Mouse (Mus musculus) olfactory bulb, adult 2 months (tissue): ENCODE data around the gene Pkd1.

ENCODE experiments used
- CTCF ChIP-seq: fragments of 200-500 bp; IDR thresholded peaks from 2 replicates; pipeline ENCODE4 v1.5.1; 2012; ENCODE audit warnings: low read depth, mild to moderate bottlenecking, low read length, moderate library complexity; ENCODE audit not compliant: insufficient read depth
- POLR2A ChIP-seq: fragments of 200-500 bp; IDR thresholded peaks from 2 replicates; pipeline ENCODE4 v1.6.1; 2012; ENCODE audit warnings: mild to moderate bottlenecking, low read depth, low read length, moderate library complexity; ENCODE audit not compliant: insufficient read depth

DNA sequence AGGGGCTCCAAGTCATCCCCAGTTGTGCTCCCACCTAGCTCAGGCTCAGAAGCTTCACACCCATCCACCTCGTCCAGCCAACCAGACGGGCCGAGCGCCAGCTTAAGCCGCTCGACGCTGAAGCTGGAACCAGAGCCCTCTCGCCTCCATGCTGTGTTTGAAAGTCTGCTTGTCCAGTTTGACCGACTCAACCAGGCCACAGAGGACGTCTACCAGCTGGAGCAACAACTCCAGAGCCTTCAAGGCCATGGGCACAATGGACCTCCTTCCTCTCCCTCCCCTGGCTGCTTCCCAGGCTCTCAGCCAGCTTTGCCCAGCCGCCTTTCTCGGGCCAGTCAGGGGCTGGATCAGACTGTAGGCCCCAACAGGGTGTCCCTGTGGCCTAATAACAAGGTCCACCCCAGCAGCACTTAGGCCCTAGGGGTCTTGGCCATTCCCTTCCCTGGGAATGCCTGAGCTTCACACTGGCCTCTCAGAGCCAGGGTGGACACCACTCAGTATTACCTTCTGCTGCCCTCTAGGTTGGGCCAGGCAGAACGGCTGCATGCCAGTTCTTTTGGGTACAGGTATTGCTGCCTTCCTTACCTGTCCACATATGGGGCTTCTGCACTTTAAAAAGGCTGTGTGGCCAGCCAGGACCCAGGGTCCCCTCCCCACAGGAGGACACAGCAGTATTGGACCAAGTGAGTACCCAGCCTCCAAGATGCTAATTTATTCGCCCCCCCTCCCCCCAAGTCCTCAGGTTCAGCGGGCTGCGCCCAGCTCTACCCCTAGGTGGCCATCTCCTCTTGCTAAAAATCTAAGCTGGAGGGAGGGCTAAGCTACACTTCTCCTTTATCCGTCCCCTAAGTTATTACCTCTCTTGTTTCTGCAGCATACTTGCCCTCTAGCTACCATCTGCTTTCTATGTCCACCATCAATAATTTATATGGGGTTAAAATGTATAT, 45.8 kb downstream of the Pkd1 start:
- no peak for TF ChIP-seq CTCF
- TF ChIP-seq POLR2A = no peak
